Mouse (Mus musculus) liver, embryonic 12.5 days (tissue): Measurements from ENCODE around the gene Tyw1. TPM values are rescaled to one million over a fixed set of nuclear protein-coding genes. Genes with fewer than 3 reads are reported as not detected.
A peak's percentile ranks its signal among the peaks of the same experiment; 100 is the strongest.

Experiments used
- ATAC-seq: fragments of 200-750 bp; cut with Nextera tagmentation; 2 replicates; pipeline ENCODE4 v1.8.0; 2017; ENCODE audit warnings: moderate number of reproducible peaks, mild to moderate bottlenecking, moderate library complexity
- H3K27ac ChIP-seq: fragments of 300-500 bp; sonication (generic); 2 replicates; pipeline ENCODE4 v1.5.1; 2016; ENCODE audit warnings: mild to moderate bottlenecking
- H3K27me3 ChIP-seq: fragments of 300-500 bp; sonication (generic); replicated peaks from 2 replicates; pipeline ENCODE4 v1.6.1; 2016; ENCODE audit warnings: mild to moderate bottlenecking, moderate library complexity
- H3K36me3 ChIP-seq: fragments of 300-500 bp; sonication (generic); 2 replicates; pipeline ENCODE4 v1.6.1; 2016; ENCODE audit warnings: mild to moderate bottlenecking, moderate library complexity
- H3K4me1 ChIP-seq: fragments of 300-500 bp; sonication (generic); 2 replicates; pipeline ENCODE4 v1.6.1; 2016
- H3K4me2 ChIP-seq: fragments of 300-500 bp; sonication (generic); 2 replicates; pipeline ENCODE4 v1.6.1; 2016; ENCODE audit warnings: mild to moderate bottlenecking, moderate library complexity
- H3K4me3 ChIP-seq: fragments of 300-500 bp; sonication (generic); 2 replicates; pipeline ENCODE4 v1.5.1; 2016; ENCODE audit warnings: mild to moderate bottlenecking, moderate library complexity
- H3K9ac ChIP-seq: fragments of 300-500 bp; sonication (generic); 2 replicates; pipeline ENCODE4 v1.6.1; 2016; ENCODE audit warnings: mild to moderate bottlenecking, moderate library complexity
- H3K9me3 ChIP-seq: fragments of 300-500 bp; sonication (generic); replicated peaks from 2 replicates; pipeline ENCODE4 v1.6.1; 2016; ENCODE audit warnings: mild to moderate bottlenecking, moderate library complexity
- WGBS: fragments of 180-500 bp; shearing (Covaris S2); methylation state at CpG from one replicate; pipeline ENCODE4 v1.1.7; 2016; ENCODE audit not compliant: insufficient replicate concordance; 5-methylcytosine and 5-hydroxymethylcytosine counted together
- polyA plus RNA-seq: library from polyadenylated mRNA; unstranded; fragments of >200 nt; fragmentation: Nextera tagmentation; extraction: Ambion mirVana; gene quantifications from 2 replicates; pipeline ENCODE4 v1.2.1, GENCODE M21; 2016

Tyw1 gene
- 21.2 and 21.6 TPM in 2 replicates for polyA plus RNA-seq

DNA sequence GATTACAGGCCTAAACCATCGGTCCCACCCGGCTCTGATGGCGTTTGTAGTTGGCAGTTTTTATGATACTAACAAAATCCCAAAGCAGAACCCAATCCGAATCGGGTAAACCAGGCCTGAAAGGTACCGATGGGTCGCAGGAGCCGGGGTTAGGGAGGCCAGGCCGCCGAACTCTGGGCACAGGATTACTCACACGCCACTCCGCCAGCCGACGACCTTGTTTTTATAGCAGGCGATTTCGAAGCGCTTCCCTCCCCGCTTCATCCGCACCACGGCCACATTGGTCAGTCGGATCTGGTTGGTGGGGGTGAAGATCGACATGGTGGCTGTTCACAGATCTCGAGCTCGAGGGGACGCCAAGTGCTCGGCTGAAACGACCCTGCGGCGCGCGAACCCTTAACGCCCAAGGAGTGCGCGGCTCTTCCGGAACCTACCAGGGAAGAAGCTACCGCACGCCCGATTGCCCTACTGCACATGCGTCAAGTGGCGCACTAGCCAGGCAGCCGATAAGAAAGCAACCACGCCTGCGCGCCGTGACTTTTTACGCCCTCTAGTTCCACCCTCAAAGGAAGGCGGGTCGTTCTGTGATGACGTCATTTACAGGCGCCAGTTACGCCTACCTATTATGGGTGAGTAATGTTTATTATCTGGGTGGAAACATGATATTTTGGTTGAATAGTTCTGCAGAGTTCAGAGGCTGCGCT lies at the start of gene Tyw1, which contains the start of gene Sbds:
Tyw1 (plus strand) TSS at position 603 of the 704 bp plus-strand sequence.
Sbds (minus strand) TSS at position 514 of the 704 bp plus-strand sequence.
- Histone ChIP-seq H3K4me3 (peak within 1 kb of the TSS; percentile 83), H3K4me1 (peaks cover 36% of the 10 kb centered on the region), H3K4me2 (peak within 1 kb of the TSS; percentile 75), H3K9me3 (no peaks in the 10 kb centered on the region), H3K27me3 (no peaks in the 10 kb centered on the region), H3K9ac (peak within 1 kb of the TSS; percentile 90), H3K36me3 (peaks cover 49% of the 10 kb centered on the region), H3K27ac (peak within 1 kb of the TSS; percentile 89)
- under 1% methylated on average over 52 of the region's 52 CpGs for WGBS
- ATAC-seq: peak; percentile 85

DNA sequence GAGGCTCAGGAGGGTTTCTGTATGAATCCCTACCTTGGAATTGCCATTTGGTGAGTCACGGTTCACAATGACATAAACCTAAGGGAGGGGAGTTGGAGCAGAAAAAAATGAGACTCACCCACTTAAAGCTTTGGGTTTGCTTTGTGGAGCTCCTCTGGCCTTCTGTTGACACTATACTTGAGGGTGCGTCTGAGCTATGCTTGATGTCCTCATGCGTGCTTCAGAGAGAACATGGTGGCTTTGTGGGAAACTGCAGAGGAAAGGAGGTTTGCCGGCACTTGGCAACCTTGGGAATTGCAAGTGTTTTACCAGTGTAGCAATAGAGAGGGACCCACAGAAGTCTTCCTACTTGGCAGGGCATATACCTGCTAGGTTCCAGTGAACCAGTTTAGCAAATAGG lies 48.1 kb upstream of the Tyw1 start:
- H3K4me2 ChIP-seq: no peak overlapping the region
- no peak overlapping the region for H3K27ac ChIP-seq
- WGBS: 86% methylated on average over 4 of the region's 4 CpGs
- no peak overlapping the region for H3K4me3 ChIP-seq
- H3K9me3 ChIP-seq: no peaks in the 10 kb centered on the region
- no peaks in the 10 kb centered on the region for H3K27me3 ChIP-seq
- peaks cover 8% of the 10 kb centered on the region; the same call in 1 of the 2 replicates for H3K4me1 ChIP-seq
- ATAC-seq: no peak
- no peak overlapping the region for H3K9ac ChIP-seq
- H3K36me3 ChIP-seq: peaks cover 95% of the 10 kb centered on the region

DNA sequence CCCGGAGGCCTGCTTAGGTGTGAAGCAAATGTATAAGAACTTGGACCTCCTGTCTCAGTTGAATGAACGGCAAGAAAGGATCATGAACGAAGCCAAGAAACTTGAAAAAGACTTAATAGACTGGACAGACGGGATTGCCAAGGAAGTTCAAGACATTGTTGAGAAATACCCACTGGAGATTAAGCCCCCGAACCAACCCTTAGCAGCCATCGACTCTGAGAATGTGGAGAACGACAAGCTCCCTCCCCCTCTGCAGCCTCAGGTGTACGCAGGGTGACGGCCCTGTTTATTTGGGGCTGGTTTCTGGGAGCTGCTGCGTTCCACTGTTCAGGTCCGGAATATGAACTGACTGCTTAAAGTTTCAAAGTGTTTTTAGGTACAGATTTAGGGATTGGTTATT lies 42.5 kb upstream of the Tyw1 start:
- ATAC-seq: no peak
- H3K9ac ChIP-seq: no peak overlapping the region
- 88% methylated on average over 11 of the region's 11 CpGs for WGBS
- peaks cover 71% of the 10 kb centered on the region for H3K36me3 ChIP-seq
- H3K4me2 ChIP-seq: no peak overlapping the region
- no peaks in the 10 kb centered on the region for H3K4me1 ChIP-seq
- no peaks in the 10 kb centered on the region for H3K9me3 ChIP-seq
- H3K27me3 ChIP-seq: no peaks in the 10 kb centered on the region
- no peak overlapping the region for H3K4me3 ChIP-seq
- H3K27ac ChIP-seq: no peak overlapping the region

DNA sequence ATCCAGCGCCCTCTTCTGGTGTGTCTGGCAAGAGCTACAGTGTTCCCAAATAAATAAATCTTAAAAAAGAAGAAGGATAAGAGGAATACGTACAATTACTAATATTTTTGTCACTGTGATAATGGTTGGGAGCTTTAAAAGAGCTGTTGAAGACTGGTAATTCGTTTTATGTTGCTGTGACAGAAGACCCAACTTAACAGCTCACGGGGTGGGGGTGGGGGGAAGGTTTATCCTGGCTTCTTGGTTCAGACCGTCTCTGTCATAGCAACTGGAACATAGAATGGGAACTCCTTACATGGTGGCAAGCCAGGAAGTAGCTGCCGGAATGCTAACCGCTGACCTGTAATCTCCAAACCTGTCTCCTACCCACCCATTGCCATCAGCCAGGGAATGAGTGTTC lies 38.6 kb upstream of the Tyw1 start, which contains the start of gene Tmem248:
Tmem248 (plus strand) TSS at position 301 of the 400 bp plus-strand sequence.
- no peak for ATAC-seq
- no peaks in the 10 kb centered on the region for H3K9me3 ChIP-seq
- WGBS: 75% methylated on average over 7 of the region's 7 CpGs
- no peak within 1 kb of the TSS for H3K4me3 ChIP-seq
- H3K27ac ChIP-seq: no peak within 1 kb of the TSS
- no peak within 1 kb of the TSS for H3K9ac ChIP-seq
- H3K27me3 ChIP-seq: no peaks in the 10 kb centered on the region
- H3K4me1 ChIP-seq: peaks cover 10% of the 10 kb centered on the region
- no peak within 1 kb of the TSS for H3K4me2 ChIP-seq
- peaks cover 33% of the 10 kb centered on the region for H3K36me3 ChIP-seq

DNA sequence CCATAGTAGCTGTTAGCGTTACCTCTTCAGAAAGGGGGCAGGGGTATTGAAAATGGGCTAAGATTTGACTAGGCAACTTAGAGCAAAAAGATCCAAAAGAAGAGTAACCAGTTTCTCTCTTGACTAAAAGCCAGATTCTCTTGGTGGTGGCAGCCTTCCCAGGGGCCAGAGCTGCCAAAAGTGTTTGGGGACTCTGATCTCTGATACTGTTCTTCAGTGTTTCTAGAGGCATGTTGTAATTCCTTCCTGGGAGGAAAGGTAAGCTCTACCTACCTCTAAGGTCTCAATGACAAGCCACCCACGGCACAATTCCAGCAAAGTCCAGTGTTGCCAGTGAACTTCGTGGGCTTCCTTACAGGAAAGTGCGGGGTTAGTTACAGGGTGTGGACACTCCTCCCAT lies 38.0 kb upstream of the Tyw1 start:
- Histone ChIP-seq H3K36me3 (peaks cover 26% of the 10 kb centered on the region), H3K4me3 (no peak overlapping the region), H3K9ac (no peak overlapping the region), H3K9me3 (no peaks in the 10 kb centered on the region), H3K4me1 (peaks cover 10% of the 10 kb centered on the region), H3K27ac (no peak overlapping the region), H3K4me2 (no peak overlapping the region), H3K27me3 (no peaks in the 10 kb centered on the region)
- no peak for ATAC-seq
- WGBS: 86% methylated on average over 4 of the region's 4 CpGs

DNA sequence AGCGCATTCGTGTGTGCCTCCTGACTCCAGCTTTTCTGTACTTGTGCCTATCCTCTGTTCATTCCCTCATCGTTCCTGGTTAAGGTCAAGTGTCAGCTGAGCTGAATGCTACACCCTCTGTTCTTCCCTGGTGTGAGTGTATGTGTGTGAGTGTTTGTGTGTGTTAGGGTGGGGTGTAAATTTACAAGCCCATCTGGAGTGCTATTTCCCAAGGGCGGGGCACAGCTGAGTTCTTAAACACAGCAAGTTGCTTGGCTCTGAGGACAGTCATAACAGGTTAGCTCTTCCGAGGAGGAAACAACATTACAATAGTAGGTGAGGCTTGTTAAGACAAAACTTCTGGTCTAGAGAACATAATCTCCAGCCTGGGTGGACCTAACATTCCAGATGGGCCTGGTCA lies 37.1 kb upstream of the Tyw1 start:
- ATAC-seq: no peak
- 83% methylated on average over 5 of the region's 5 CpGs for WGBS
- H3K4me3 ChIP-seq: no peak overlapping the region

DNA sequence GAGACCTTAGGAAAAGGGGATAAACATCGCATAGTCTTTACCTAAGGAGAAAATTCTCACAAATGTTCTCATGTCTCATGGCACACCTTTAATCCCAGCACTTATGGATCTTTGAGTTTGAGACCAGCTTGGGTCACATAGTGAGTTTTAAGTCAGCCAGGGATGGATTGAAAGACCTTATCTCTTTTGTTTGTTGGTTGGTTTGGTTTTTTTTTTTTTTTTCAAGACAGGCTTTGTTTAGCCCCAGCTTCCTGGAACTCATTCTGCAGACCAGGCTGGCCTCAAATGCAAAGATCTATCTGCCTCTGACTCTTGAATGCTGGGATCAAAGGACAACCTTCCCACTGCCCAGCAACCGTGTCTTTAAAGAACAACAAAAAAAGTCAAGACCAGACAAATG lies 34.1 kb upstream of the Tyw1 start:
- Histone ChIP-seq H3K27ac (peak overlapping the region; percentile 92), H3K4me1 (peaks cover 37% of the 10 kb centered on the region), H3K9ac (peak overlapping the region; percentile 100), H3K27me3 (no peaks in the 10 kb centered on the region), H3K4me3 (peak overlapping the region; percentile 100), H3K9me3 (no peaks in the 10 kb centered on the region), H3K4me2 (peak overlapping the region; percentile 78), H3K36me3 (peaks cover 22% of the 10 kb centered on the region)
- no peak for ATAC-seq
- WGBS: 50% methylated on average over 2 of the region's 2 CpGs

More for the DNA sequence above, 37.1 kb upstream of the Tyw1 start:
- H3K27me3 ChIP-seq: no peaks in the 10 kb centered on the region
- peaks cover 17% of the 10 kb centered on the region for H3K36me3 ChIP-seq
- H3K4me1 ChIP-seq: peaks cover 17% of the 10 kb centered on the region
- H3K9ac ChIP-seq: no peak overlapping the region
- H3K9me3 ChIP-seq: no peaks in the 10 kb centered on the region
- no peak overlapping the region for H3K4me2 ChIP-seq
- no peak overlapping the region for H3K27ac ChIP-seq

DNA sequence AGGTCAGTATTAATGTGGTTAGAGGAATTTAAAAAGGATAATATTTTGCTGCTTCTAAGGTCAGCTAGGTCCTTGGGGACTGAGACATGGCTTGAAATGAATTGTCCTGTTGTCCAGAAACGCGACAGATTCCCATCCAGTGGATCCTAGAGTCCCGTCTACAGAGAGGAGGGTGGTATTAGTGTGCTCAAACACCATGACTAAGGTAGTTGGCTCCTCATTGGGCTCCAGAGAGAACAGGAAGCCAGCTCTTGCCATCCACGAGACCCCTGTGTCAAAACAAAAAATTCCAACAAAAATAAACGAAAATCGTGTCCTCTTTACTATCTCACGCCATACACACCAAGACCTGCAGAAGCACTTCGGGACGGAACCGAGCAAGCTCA lies 33.7 kb upstream of the Tyw1 start:
- 3% methylated on average over 10 of the region's 10 CpGs for WGBS
- H3K4me3 ChIP-seq: peak overlapping the region; percentile 100
- no peaks in the 10 kb centered on the region for H3K27me3 ChIP-seq
- H3K4me2 ChIP-seq: peak overlapping the region; percentile 78
- H3K9ac ChIP-seq: peak overlapping the region; percentile 100
- no peaks in the 10 kb centered on the region for H3K9me3 ChIP-seq
- peak; percentile 50 for ATAC-seq
- peaks cover 23% of the 10 kb centered on the region for H3K36me3 ChIP-seq
- H3K4me1 ChIP-seq: peaks cover 41% of the 10 kb centered on the region
- H3K27ac ChIP-seq: peak overlapping the region; percentile 92

DNA sequence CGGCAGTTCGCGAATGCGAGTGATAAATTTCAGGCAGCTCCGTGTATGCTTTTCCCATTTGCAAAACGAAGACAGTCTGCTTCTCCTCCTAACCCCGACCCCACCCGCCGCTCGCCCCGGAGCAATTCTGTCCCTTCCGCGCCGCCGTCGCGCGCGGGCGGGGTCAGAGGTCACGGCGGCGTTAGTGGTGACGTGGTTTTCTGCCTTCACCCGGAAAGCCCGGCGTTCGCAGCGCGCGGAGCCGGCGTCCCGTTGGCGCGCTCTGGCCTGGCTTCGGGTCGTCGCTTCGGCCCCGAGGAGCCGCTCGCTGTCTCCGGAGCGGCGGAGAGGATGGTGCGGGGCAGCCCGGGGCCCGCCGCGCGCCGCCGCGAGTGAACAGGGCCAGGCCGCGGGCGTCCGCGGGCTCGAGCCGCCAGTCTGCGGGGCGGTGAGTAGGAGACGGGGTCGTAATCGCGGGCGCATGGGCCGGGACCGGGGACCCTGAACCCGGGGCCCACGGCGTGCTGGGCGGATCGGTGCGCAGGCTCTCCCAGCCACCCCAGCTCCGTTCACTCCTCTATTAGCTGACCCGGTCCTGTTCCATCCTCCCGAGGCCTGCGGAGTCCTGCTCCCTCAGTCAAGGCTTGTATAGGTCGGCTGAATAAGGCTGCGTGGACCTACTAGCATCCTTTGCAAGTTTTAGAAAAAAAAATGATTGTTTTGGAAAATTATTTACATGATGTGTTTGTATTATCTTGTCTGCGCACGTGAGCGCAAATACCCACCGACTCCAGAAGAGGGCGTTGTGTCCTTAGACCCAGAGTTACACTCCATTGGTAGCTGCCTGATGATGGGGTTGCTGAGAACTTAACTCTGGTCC lies 33.0 kb upstream of the Tyw1 start:
- Histone ChIP-seq H3K4me2 (peak overlapping the region; percentile 78), H3K4me1 (peaks cover 44% of the 10 kb centered on the region), H3K9ac (peak overlapping the region; percentile 100), H3K27me3 (no peaks in the 10 kb centered on the region), H3K27ac (peak overlapping the region; percentile 92), H3K4me3 (peak overlapping the region; percentile 100), H3K36me3 (peaks cover 27% of the 10 kb centered on the region), H3K9me3 (no peaks in the 10 kb centered on the region)
- peak; percentile 86 for ATAC-seq
- under 1% methylated on average over 87 of the region's 88 CpGs for WGBS

DNA sequence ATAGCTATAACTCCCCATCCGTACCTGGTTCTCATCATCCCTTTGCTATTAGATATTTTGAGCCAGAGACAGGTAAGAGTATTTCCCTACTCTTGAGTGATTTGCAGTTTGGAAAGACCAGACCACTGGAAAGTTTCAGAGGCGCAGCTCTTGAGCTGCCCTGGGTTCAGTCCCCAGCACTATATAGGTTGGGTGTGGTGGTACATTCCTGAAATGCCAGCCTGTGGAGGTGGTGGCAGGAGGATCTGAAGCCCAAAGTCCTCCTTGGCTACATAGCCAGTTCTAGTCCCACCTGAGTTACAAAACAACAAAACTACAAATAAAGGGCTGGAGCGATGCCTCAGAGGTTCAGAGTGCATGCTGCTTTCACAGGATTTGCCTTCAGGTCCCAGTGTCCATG lies 28.6 kb upstream of the Tyw1 start:
- Histone ChIP-seq H3K4me1 (peaks cover 42% of the 10 kb centered on the region), H3K9me3 (no peaks in the 10 kb centered on the region), H3K36me3 (peaks cover 62% of the 10 kb centered on the region), H3K4me2 (no peak overlapping the region), H3K4me3 (no peak overlapping the region), H3K9ac (no peak overlapping the region), H3K27ac (no peak overlapping the region), H3K27me3 (no peaks in the 10 kb centered on the region)
- no peak for ATAC-seq
- WGBS: 86% methylated on average over 3 of the region's 3 CpGs

DNA sequence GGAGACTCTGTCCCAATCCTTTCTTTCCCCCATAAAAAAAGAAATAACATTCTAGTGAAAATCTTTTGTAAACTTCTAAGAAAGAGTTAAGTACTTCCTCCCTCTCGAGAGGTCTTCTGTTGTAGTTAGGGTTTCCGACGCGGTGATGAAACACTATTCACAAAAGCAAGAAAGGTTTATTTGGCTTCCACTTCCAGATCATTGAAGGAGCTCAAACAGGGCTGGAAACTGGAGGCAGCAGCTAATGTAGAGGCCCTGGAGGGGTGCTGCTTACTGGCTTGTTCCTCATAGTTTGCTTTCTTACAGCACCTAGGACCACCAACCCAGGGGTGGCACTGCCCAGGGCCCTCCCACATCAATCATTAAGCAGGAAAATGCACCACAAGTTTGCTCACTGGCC lies 27.3 kb upstream of the Tyw1 start:
- Histone ChIP-seq H3K9ac (no peak overlapping the region), H3K9me3 (no peaks in the 10 kb centered on the region), H3K36me3 (peaks cover 75% of the 10 kb centered on the region), H3K4me1 (peaks cover 37% of the 10 kb centered on the region), H3K4me2 (no peak overlapping the region), H3K27me3 (no peaks in the 10 kb centered on the region), H3K4me3 (no peak overlapping the region), H3K27ac (no peak overlapping the region)
- 76% methylated on average over 4 of the region's 4 CpGs for WGBS
- ATAC-seq: no peak

DNA sequence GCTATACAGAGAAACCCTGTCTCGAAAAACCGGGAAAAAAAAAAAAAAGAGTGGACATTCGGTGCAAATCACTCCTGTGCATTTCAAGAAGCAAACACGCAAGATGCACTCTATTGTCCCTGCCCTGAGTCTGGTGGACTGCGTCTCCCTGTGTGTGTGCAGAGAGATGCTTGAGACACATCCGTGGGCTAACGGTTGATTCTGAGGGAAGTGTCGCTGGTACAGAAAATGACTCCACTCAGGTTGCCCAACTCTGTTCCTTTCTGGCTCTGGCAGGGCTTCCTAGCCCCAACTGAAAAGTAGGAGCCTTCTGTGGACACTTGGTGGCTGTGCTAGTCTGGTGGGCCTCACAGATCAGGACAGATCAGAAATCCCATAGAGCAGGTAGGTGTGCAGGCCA lies 19.1 kb upstream of the Tyw1 start:
- H3K9me3 ChIP-seq: no peaks in the 10 kb centered on the region
- H3K36me3 ChIP-seq: peaks cover 100% of the 10 kb centered on the region
- ATAC-seq: no peak
- no peaks in the 10 kb centered on the region for H3K27me3 ChIP-seq
- no peaks in the 10 kb centered on the region for H3K4me1 ChIP-seq
- H3K4me3 ChIP-seq: no peak overlapping the region
- no peak overlapping the region for H3K9ac ChIP-seq
- no peak overlapping the region for H3K4me2 ChIP-seq
- WGBS: 92% methylated on average over 8 of the region's 8 CpGs
- no peak overlapping the region for H3K27ac ChIP-seq
